Mouse (Mus musculus): ENCODE measurements around the gene Ffar2.

DNA sequence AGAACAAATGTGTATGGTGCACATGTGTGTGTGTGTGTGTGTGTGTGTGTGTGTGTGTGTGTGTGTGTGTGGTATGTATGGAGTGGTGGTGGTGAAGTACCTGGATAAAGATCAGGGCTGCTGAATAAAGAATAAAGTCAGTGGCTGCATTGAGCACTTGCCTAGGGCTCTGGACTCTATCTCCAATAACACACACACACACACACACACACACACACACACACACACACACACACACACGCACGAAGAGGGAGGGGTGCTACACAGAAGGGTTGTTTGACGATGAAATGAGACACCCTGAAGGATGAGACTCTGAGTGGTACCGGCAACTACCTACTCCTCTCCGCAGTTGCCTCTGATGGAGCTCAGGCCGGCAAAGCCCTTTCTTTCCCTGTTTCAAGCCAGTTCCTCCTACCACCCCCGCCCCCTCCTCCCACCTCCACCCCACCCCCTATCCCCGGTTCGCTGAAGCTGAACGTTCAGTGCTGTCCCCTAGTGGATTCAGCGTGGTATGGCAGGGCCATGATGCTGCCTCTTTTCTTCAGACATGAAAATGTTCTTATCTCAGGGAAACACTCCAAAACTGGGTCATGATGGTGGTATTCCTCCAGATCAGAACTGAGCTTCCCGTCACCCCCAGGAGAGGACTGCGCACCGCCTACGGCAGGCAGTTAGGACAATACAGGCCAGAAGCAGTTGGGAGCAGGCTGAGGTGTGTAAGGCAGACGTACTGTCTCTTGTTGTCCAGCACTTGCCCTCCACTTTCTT lies 36.2 kb upstream of the Ffar2 start:
- TF ChIP-seq EP300 (IDR thresholded peaks at IDR 0.05; ENCODE audit: low read depth) (no peak), CTCF (IDR thresholded peaks at IDR 0.05; ENCODE audit: low read depth) (peak; percentile 79)

All from heart, postnatal 0 days (tissue).